Mouse (Mus musculus): ENCODE data around the gene Gm21962.
A peak's percentile ranks its signal among the peaks of the same experiment; 100 is the strongest.
"Not testable (repeated sequence)": the region's sequence is repeated elsewhere in the genome, so short reads cannot be mapped to it uniquely, and the experiment has no call there.

Gene Gm21962

GRCm38 (mm10) chr3:137671224-137671623 lies at the start of gene Gm21962:
TSS of gene Gm21962 (plus strand) at chr3:137671524.
- DNase-seq, result not testable (repeated sequence)

- no peak for DNase-seq
These were observed 49.2 kb upstream of the Gm21962 start for GRCm38 (mm10) chr3:137622091-137622490.

- no peak for DNase-seq
These were observed 48.3 kb upstream of the Gm21962 start for GRCm38 (mm10) chr3:137622895-137623580.

- peak; percentile 86 for DNase-seq
These were observed 47.6 kb upstream of the Gm21962 start for GRCm38 (mm10) chr3:137623581-137624362.

GRCm38 (mm10) chr3:137625054-137625453 lies 46.3 kb upstream of the Gm21962 start:
- DNase-seq, result no peak

- no peak for DNase-seq
These were observed 37.6 kb upstream of the Gm21962 start for GRCm38 (mm10) chr3:137633726-137634125.

GRCm38 (mm10) chr3:137636571-137636970 lies 34.8 kb upstream of the Gm21962 start:
- no peak for DNase-seq

- no peak for DNase-seq
These were observed 30.1 kb upstream of the Gm21962 start for GRCm38 (mm10) chr3:137641238-137641637.

- DNase-seq, result no peak
These were observed 29.2 kb upstream of the Gm21962 start for GRCm38 (mm10) chr3:137642137-137642536.

- DNase-seq, result no peak
These were observed 28.8 kb upstream of the Gm21962 start for GRCm38 (mm10) chr3:137642568-137642967.

GRCm38 (mm10) chr3:137644081-137644480 lies 27.2 kb upstream of the Gm21962 start:
- no peak for DNase-seq

- peak; percentile 19 for DNase-seq
These were observed 26.4 kb upstream of the Gm21962 start for GRCm38 (mm10) chr3:137644947-137645346.

- DNase-seq, result peak; percentile 18
These were observed 23.8 kb upstream of the Gm21962 start for GRCm38 (mm10) chr3:137647427-137648100.

- DNase-seq, result no peak
These were observed 22.2 kb upstream of the Gm21962 start for GRCm38 (mm10) chr3:137649112-137649511.

- DNase-seq, result no peak
These were observed 18.5 kb upstream of the Gm21962 start for GRCm38 (mm10) chr3:137652853-137653252.

- peak; percentile 10 for DNase-seq
These were observed 9.6 kb downstream of the Gm21962 start for GRCm38 (mm10) chr3:137680923-137681322.

- DNase-seq, result peak; percentile 92
These were observed 11.8 kb downstream of the Gm21962 start for GRCm38 (mm10) chr3:137682911-137683806.

- no peak for DNase-seq
These were observed 12.6 kb downstream of the Gm21962 start for GRCm38 (mm10) chr3:137683807-137684403.

- no peak for DNase-seq
These were observed 15.6 kb downstream of the Gm21962 start for GRCm38 (mm10) chr3:137686932-137687331.

- no peak for DNase-seq
These were observed 20.2 kb downstream of the Gm21962 start for GRCm38 (mm10) chr3:137691503-137691902.

GRCm38 (mm10) chr3:137715946-137716345 lies 44.6 kb downstream of the Gm21962 start:
- no peak for DNase-seq

GRCm38 (mm10) chr3:137716573-137717157 lies 45.3 kb downstream of the Gm21962 start:
- no peak for DNase-seq
